Mouse (Mus musculus): ENCODE measurements around the gene 4930556J24Rik. TPM values are rescaled to one million over a fixed set of nuclear protein-coding genes. Genes with fewer than 3 reads are reported as not detected.

4930556J24Rik gene
- total and polyA plus RNA-seq, 2 experiments = 0.09 TPM; not detected in 1

DNA sequence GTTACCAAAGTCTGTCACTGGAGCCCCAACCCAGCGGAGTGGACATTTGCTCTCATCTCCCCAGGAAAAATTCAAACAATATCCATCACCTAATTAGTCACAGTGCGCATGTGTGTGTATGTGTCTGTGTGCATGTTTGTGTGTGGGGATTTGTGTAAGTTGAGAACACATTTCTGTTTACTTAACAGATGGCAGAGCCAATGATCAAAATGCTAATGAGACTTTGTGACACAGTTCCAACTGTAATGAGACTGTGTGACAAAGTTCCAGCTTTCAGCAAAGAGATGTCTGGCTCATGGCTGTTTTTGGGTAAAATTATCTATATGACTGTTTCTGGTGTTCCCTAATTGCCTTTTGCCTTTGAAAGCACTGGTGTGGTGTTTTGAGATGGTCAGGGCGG, 40.3 kb downstream of the 4930556J24Rik start:
- H3K27ac ChIP-seq (replicated peaks; ENCODE audit: insufficient read depth, low read depth, low read length) = no peak overlapping the region
- no peak overlapping the region for H3K4me3 ChIP-seq (ENCODE audit: insufficient read depth, low read depth, low read length)
- no peak for TF ChIP-seq CTCF (IDR thresholded peaks at IDR 0.05; ENCODE audit: low read depth, low read length)
- H3K79me2 ChIP-seq (ENCODE audit: control insufficient read depth, insufficient read depth, low read length) = no peaks in the 10 kb centered on the region
- WGBS = 93% methylated on average over 3 of the region's 3 CpGs
- peak; percentile 44 for DNase-seq (ENCODE audit: extremely low read depth, low read depth, low spot score)
- no peaks in the 10 kb centered on the region for H3K27me3 ChIP-seq (ENCODE audit: control insufficient read depth, insufficient read depth, low read length)
- H3K9ac ChIP-seq (ENCODE audit: low read depth, low read length) = no peak overlapping the region
- no peaks in the 10 kb centered on the region for H3K36me3 ChIP-seq (ENCODE audit: control insufficient read depth, insufficient read depth, low read length)
- 0 out of 2 replicates have a peak, but pooled peaks cover 1% of the 10 kb centered on the region for H3K4me1 ChIP-seq (ENCODE audit: control insufficient read depth, insufficient read depth, low read length)

DNA sequence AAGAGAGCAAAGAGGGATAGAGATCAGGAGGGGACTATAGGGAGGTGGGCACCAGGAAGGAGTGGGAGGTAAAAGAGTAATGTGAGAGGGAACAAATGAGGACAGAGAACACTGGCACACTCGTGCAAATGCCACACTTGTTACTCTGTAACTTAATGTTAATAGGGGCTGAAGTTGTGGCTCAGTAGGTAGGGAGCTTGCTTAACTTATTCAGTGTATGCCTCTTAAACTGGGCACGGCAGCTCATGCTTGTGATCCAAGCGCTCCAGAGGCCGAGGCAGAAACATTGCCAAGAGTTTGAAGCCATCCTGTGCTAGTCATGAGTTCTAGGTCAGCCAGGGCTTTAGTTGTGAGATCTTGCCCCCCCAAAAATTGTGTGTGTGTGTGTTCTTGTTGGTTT, 41.4 kb downstream of the 4930556J24Rik start:
- Histone ChIP-seq H3K27me3 (ENCODE audit: control insufficient read depth, insufficient read depth, low read length) (no peaks in the 10 kb centered on the region), H3K36me3 (ENCODE audit: control insufficient read depth, insufficient read depth, low read length) (no peaks in the 10 kb centered on the region), H3K27ac (replicated peaks; ENCODE audit: insufficient read depth, low read depth, low read length) (no peak overlapping the region), H3K79me2 (ENCODE audit: control insufficient read depth, insufficient read depth, low read length) (no peaks in the 10 kb centered on the region), H3K4me3 (ENCODE audit: insufficient read depth, low read depth, low read length) (no peak overlapping the region), H3K9ac (ENCODE audit: low read depth, low read length) (no peak overlapping the region), H3K4me1 (ENCODE audit: control insufficient read depth, insufficient read depth, low read length) (0 out of 2 replicates have a peak, but pooled peaks cover 3% of the 10 kb centered on the region)
- DNase-seq (ENCODE audit: extremely low read depth, low read depth, low spot score) = no peak
- TF ChIP-seq CTCF (IDR thresholded peaks at IDR 0.05; ENCODE audit: low read depth, low read length) (no peak), POLR2A (IDR thresholded peaks at IDR 0.05; ENCODE audit: extremely low read depth, insufficient read depth, low read length) (no peak)
- WGBS = 77% methylated on average over 4 of the region's 4 CpGs

DNA sequence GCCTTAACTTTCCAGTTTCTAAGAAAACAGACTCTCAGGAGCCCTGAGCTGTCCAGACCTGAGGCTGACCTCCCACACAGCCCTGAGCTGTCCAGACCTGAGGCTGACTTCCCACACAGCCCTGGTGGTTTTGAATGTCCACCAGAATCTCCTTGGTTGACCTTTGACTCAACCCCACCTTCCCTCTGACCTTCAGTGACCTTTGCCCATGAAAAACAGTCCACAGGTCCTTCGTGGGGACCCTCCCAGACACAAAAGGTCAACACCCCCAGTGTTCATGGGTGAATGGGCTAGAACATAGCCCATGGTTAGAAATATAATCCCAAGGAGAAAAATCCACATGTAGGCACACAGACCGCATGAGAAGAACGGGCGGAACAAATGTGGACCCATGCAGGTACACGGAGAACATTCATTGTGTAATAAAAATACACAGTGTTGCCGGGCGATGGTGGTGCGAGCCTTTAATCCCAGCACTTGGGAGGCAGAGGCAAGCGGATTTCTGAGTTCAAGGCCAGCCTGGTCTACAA, 42.8 kb downstream of the 4930556J24Rik start:
- H3K36me3 ChIP-seq (ENCODE audit: control insufficient read depth, insufficient read depth, low read length) = no peaks in the 10 kb centered on the region
- DNase-seq (ENCODE audit: extremely low read depth, low read depth, low spot score) = no peak
- H3K4me1 ChIP-seq (ENCODE audit: control insufficient read depth, insufficient read depth, low read length) = peaks cover 3% of the 10 kb centered on the region; the same call in 1 of the 2 replicates
- H3K27me3 ChIP-seq (ENCODE audit: control insufficient read depth, insufficient read depth, low read length) = no peaks in the 10 kb centered on the region
- H3K4me3 ChIP-seq (ENCODE audit: insufficient read depth, low read depth, low read length) = no peak overlapping the region
- H3K9ac ChIP-seq (ENCODE audit: low read depth, low read length) = no peak overlapping the region
- no peak overlapping the region for H3K27ac ChIP-seq (replicated peaks; ENCODE audit: insufficient read depth, low read depth, low read length)
- no peaks in the 10 kb centered on the region for H3K79me2 ChIP-seq (ENCODE audit: control insufficient read depth, insufficient read depth, low read length)
- 86% methylated on average over 9 of the region's 9 CpGs for WGBS
- TF ChIP-seq CTCF (IDR thresholded peaks at IDR 0.05; ENCODE audit: low read depth, low read length) (no peak), POLR2A (IDR thresholded peaks at IDR 0.05; ENCODE audit: extremely low read depth, insufficient read depth, low read length) (no peak)

DNA sequence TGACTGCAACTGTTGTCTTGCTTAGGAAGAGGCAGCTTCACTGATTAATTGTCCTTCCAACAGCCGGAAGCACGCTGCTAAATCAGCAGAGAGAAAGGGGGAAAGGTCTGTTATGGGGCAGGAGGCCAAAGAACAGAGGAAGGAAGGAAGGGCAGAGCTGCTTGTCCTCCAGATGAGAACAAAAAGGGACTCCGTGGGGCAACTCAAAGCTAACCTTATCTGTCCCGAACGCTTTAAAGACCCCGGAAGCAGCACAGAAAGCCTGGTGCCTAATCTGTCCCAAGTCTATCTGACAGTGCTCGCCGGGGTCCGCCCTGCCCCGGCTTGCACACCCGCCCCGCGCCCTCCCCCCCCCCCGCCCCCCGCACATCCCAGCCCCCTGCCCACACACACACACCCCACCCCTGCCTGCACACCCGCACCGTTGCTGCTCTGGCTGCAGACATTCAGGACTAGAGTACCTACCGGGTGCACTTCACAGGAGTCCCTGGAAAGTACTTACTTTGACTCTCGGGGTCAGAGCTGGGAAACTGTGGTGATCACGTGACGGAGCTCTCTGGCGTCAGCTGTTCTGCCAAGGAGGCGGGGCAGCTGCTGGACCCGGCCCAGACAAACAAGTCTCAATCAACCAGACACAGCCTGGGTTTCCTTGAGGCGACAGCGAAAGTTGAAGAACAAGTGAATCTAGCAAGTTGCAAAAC, 44.9 kb downstream of the 4930556J24Rik start, which contains the start of gene Tcn2:
Gene Tcn2 (minus strand): TSS at position 649 of the 701 bp plus-strand sequence.
- DNase-seq (ENCODE audit: extremely low read depth, low read depth, low spot score) = peak; percentile 87
- Histone ChIP-seq H3K4me3 (ENCODE audit: insufficient read depth, low read depth, low read length) (peak within 1 kb of the TSS; percentile 57), H3K27ac (replicated peaks; ENCODE audit: insufficient read depth, low read depth, low read length) (peak within 1 kb of the TSS; percentile 20; the same call in 1 of the 2 replicates), H3K79me2 (ENCODE audit: control insufficient read depth, insufficient read depth, low read length) (no peaks in the 10 kb centered on the region), H3K4me1 (ENCODE audit: control insufficient read depth, insufficient read depth, low read length) (peaks cover 3% of the 10 kb centered on the region; the same call in 1 of the 2 replicates), H3K9ac (ENCODE audit: low read depth, low read length) (peak within 1 kb of the TSS; percentile 45), H3K27me3 (ENCODE audit: control insufficient read depth, insufficient read depth, low read length) (no peaks in the 10 kb centered on the region), H3K36me3 (ENCODE audit: control insufficient read depth, insufficient read depth, low read length) (peaks cover 4% of the 10 kb centered on the region)
- TF ChIP-seq CTCF (IDR thresholded peaks at IDR 0.05; ENCODE audit: low read depth, low read length) = no peak
- TF ChIP-seq POLR2A (IDR thresholded peaks at IDR 0.05; ENCODE audit: extremely low read depth, insufficient read depth, low read length) = 0 out of 2 replicates have a peak, but pooled peaks have one; percentile 10
- 1% methylated on average over 26 of the region's 26 CpGs for WGBS

DNA sequence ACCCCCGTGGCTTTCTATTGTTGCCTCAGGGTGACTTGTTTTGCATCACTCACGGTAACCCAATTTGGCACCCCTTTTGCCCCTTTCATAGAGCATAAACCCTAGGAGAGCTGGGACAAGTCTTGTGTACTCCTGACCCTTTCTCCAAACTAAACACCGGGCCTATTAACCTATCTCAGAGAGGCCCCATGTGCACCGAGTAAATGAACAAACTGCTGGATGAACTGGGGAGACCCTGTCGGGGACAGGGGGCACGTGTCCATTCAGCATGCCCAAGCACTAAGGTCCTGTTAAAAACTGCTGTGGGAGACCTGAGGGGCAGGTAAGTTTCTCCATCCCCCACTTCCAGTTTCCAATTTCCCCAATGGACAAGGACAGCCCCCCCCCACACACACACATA, 45.6 kb downstream of the 4930556J24Rik start:
- Histone ChIP-seq H3K4me1 (ENCODE audit: control insufficient read depth, insufficient read depth, low read length) (peaks cover 3% of the 10 kb centered on the region; the same call in 1 of the 2 replicates), H3K4me3 (ENCODE audit: insufficient read depth, low read depth, low read length) (peak overlapping the region; percentile 57), H3K36me3 (ENCODE audit: control insufficient read depth, insufficient read depth, low read length) (peaks cover 9% of the 10 kb centered on the region), H3K79me2 (ENCODE audit: control insufficient read depth, insufficient read depth, low read length) (no peaks in the 10 kb centered on the region), H3K27ac (replicated peaks; ENCODE audit: insufficient read depth, low read depth, low read length) (peak overlapping the region; percentile 20; the same call in 1 of the 2 replicates), H3K9ac (ENCODE audit: low read depth, low read length) (peak overlapping the region; percentile 45), H3K27me3 (ENCODE audit: control insufficient read depth, insufficient read depth, low read length) (no peaks in the 10 kb centered on the region)
- WGBS = 35% methylated on average over 6 of the region's 6 CpGs
- TF ChIP-seq CTCF (IDR thresholded peaks at IDR 0.05; ENCODE audit: low read depth, low read length) (no peak), POLR2A (IDR thresholded peaks at IDR 0.05; ENCODE audit: extremely low read depth, insufficient read depth, low read length) (no peak)
- DNase-seq (ENCODE audit: extremely low read depth, low read depth, low spot score) = no peak

DNA sequence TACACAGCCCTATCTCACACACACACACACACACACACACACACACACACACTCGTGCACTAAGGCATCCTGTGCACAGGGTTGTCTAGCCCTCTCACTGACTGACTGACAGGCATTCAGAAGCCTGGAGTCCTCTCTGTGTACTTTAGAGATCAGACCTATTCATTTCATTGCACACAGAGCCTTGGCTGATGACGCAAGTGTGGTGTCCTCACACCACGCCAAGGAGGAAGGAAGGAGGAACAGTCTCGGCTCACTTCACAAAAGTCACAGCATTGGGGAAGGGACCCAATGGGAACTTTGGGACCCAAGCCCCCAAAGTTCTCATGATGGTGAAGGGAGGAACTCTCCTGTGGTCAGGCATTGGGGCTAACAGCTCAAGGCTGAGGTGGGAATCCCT, 46.6 kb downstream of the 4930556J24Rik start:
- no peak for DNase-seq (ENCODE audit: extremely low read depth, low read depth, low spot score)
- 66% methylated on average over 4 of the region's 4 CpGs for WGBS
- H3K4me3 ChIP-seq (ENCODE audit: insufficient read depth, low read depth, low read length) = peak overlapping the region; percentile 57
- H3K79me2 ChIP-seq (ENCODE audit: control insufficient read depth, insufficient read depth, low read length) = no peaks in the 10 kb centered on the region
- TF ChIP-seq POLR2A (IDR thresholded peaks at IDR 0.05; ENCODE audit: extremely low read depth, insufficient read depth, low read length) = no peak
- no peak for TF ChIP-seq CTCF (IDR thresholded peaks at IDR 0.05; ENCODE audit: low read depth, low read length)
- H3K27ac ChIP-seq (replicated peaks; ENCODE audit: insufficient read depth, low read depth, low read length) = no peak overlapping the region
- H3K27me3 ChIP-seq (ENCODE audit: control insufficient read depth, insufficient read depth, low read length) = no peaks in the 10 kb centered on the region
- H3K4me1 ChIP-seq (ENCODE audit: control insufficient read depth, insufficient read depth, low read length) = peaks cover 3% of the 10 kb centered on the region; the same call in 1 of the 2 replicates
- H3K36me3 ChIP-seq (ENCODE audit: control insufficient read depth, insufficient read depth, low read length) = peaks cover 12% of the 10 kb centered on the region
- no peak overlapping the region for H3K9ac ChIP-seq (ENCODE audit: low read depth, low read length)
